Mouse (Mus musculus) heart, adult 11 months (tissue): ENCODE measurements around the gene Gm13276.
"Not testable (repeated sequence)": the region's sequence is repeated elsewhere in the genome, so short reads cannot be mapped to it uniquely, and the experiment has no call there.

Experiments used
- DNase-seq: peaks from one replicate; pipeline ENCODE4 v3.0.0; 2022

Gene Gm13276

GRCm38 (mm10) chr4:88788402-88788801, 2.9 kb downstream of the Gm13276 start, which contains the start of gene Gm13277:
TSS of gene Gm13277 (plus strand) at chr4:88788632.
- DNase-seq: peak; percentile 97

- DNase-seq: not testable (repeated sequence)
Measured at GRCm38 (mm10) chr4:88791250-88791649, 5.7 kb downstream of the Gm13276 start, which contains the start of gene Gm13278. TSS of gene Gm13278 (plus strand) at chr4:88791550.

GRCm38 (mm10) chr4:88793936-88794675, 8.6 kb downstream of the Gm13276 start, which contains the start of gene Gm13275:
TSS of gene Gm13275 (plus strand) at chr4:88794487.
- peak; percentile 99 for DNase-seq

GRCm38 (mm10) chr4:88797097-88797496, 11.6 kb downstream of the Gm13276 start, which contains the start of gene Gm13279:
TSS of gene Gm13279 (plus strand) at chr4:88797397.
- not testable (repeated sequence) for DNase-seq

GRCm38 (mm10) chr4:88799365-88799764, 13.9 kb downstream of the Gm13276 start, which contains the start of gene Gm13285:
TSS of gene Gm13285 (plus strand) at chr4:88799665.
- peak; percentile 49 for DNase-seq

- not testable (repeated sequence) for DNase-seq
Measured at GRCm38 (mm10) chr4:88802954-88803353, 17.4 kb downstream of the Gm13276 start, which contains the start of gene Gm13287. TSS of gene Gm13287 (plus strand) at chr4:88803254.

- not testable (repeated sequence) for DNase-seq
Measured at GRCm38 (mm10) chr4:88805231-88805630, 19.7 kb downstream of the Gm13276 start, which contains the start of gene Gm13288. TSS of gene Gm13288 (plus strand) at chr4:88805531.

GRCm38 (mm10) chr4:88805761-88806160, 20.3 kb downstream of the Gm13276 start:
- DNase-seq: peak; percentile 93

GRCm38 (mm10) chr4:88815928-88816327, 30.4 kb downstream of the Gm13276 start, which contains the start of gene Ifna7:
TSS of gene Ifna7 (plus strand) at chr4:88816228.
- no peak for DNase-seq

GRCm38 (mm10) chr4:88819659-88820058, 34.1 kb downstream of the Gm13276 start, which contains the start of gene Ifna11:
TSS of gene Ifna11 (plus strand) at chr4:88819959.
- no peak for DNase-seq

GRCm38 (mm10) chr4:88822995-88823394, 37.5 kb downstream of the Gm13276 start:
- no peak for DNase-seq

GRCm38 (mm10) chr4:88827116-88827515, 41.6 kb downstream of the Gm13276 start, which contains the start of gene Ifna6:
TSS of gene Ifna6 (plus strand) at chr4:88827416.
- not testable (repeated sequence) for DNase-seq

GRCm38 (mm10) chr4:88830523-88830922, 45.0 kb downstream of the Gm13276 start:
- no peak for DNase-seq

GRCm38 (mm10) chr4:88835225-88835624, 49.7 kb downstream of the Gm13276 start, which contains the start of gene Ifna5:
TSS of gene Ifna5 (plus strand) at chr4:88835525.
- not testable (repeated sequence) for DNase-seq
